Mouse (Mus musculus) cerebellum, adult 2 months (tissue): Measurements from ENCODE around the gene Cygb.

Experiments
- CTCF ChIP-seq: fragments of 200-500 bp; IDR thresholded peaks from 2 replicates; pipeline ENCODE4 v1.5.1; 2011; ENCODE audit warnings: low read depth, mild to moderate bottlenecking, control low read depth, low read length, moderate library complexity, borderline replicate concordance; ENCODE audit not compliant: insufficient read depth
- POLR2A ChIP-seq: fragments of 200-500 bp; IDR thresholded peaks from 2 replicates; pipeline ENCODE4 v1.6.1; 2011; ENCODE audit warnings: low read length, control low read depth, borderline replicate concordance; ENCODE audit not compliant: insufficient read depth

DNA sequence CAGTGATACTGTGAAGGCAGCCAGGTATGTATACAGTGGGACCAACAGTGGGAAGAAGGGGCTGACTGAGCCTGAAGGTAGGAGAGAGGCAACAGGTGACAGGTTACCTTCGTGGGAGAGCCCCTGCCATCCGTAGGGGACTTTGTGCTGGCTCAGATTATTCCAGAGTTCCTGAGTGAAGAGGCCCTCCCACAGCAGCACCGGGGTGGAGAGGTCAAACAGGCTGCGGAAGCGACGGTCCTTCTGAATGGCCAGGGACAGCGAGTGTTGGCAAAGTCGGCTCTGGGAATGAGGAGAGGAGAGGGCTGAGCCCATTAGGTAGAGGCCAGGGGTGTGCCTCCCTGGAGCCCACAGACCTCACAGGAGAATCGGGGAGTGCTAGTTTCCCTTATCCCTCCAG is 31.6 kb upstream of the Cygb start:
- TF ChIP-seq POLR2A (no peak), CTCF (no peak)
